Mouse (Mus musculus) heart, postnatal 0 days (tissue): ENCODE results near the gene Sinhcaf. TPM values are rescaled to one million over a fixed set of nuclear protein-coding genes. Genes with fewer than 3 reads are reported as not detected.

Experiments used
- ATAC-seq: fragments of 200-750 bp; cut with Nextera tagmentation; 2 replicates; pipeline ENCODE4 v1.8.0; 2017; ENCODE audit warnings: low read depth, moderate number of reproducible peaks, moderate library complexity; ENCODE audit not compliant: insufficient read depth
- DNase-seq: peaks from one replicate; pipeline ENCODE4 v3.0.0-alpha.2; 2016; ENCODE audit warnings: low spot score
- H3K27ac ChIP-seq: fragments of 300-500 bp; sonication (generic); 2 replicates; pipeline ENCODE4 v1.5.1; 2014; ENCODE audit warnings: low read depth, mild to moderate bottlenecking
- H3K27me3 ChIP-seq: fragments of 300-500 bp; sonication (generic); 2 replicates; pipeline ENCODE4 v1.6.1; 2014; ENCODE audit warnings: low read length, mixed read lengths; ENCODE audit not compliant: control insufficient read depth, insufficient read depth
- H3K36me3 ChIP-seq: fragments of 300-500 bp; sonication (generic); replicated peaks from 2 replicates; pipeline ENCODE4 v1.6.1; 2014; ENCODE audit warnings: low read length, mixed read lengths; ENCODE audit not compliant: control insufficient read depth, insufficient read depth
- H3K4me1 ChIP-seq: fragments of 300-500 bp; sonication (generic); 2 replicates; pipeline ENCODE4 v1.6.1; 2014; ENCODE audit warnings: antibody characterized with exemption; ENCODE audit not compliant: control insufficient read depth, insufficient read depth
- H3K4me2 ChIP-seq: fragments of 300-500 bp; sonication (generic); 2 replicates; pipeline ENCODE4 v1.6.1; 2014; ENCODE audit warnings: low read depth, mild to moderate bottlenecking, low read length, moderate library complexity
- H3K4me3 ChIP-seq: fragments of 300-500 bp; sonication (generic); 2 replicates; pipeline ENCODE4 v1.5.1; 2014; ENCODE audit warnings: low read depth, low read length
- H3K9ac ChIP-seq: fragments of 300-500 bp; sonication (generic); replicated peaks from 2 replicates; pipeline ENCODE4 v1.6.1; 2014; ENCODE audit warnings: low read depth, low read length, mixed read lengths
- H3K9me3 ChIP-seq: fragments of 300-500 bp; sonication (generic); replicated peaks from 2 replicates; pipeline ENCODE4 v1.6.1; 2016; ENCODE audit warnings: low read length; ENCODE audit not compliant: control insufficient read depth
- CTCF ChIP-seq: IDR thresholded peaks from 2 replicates; pipeline ENCODE4 v1.5.1; 2016; ENCODE audit warnings: antibody characterized with exemption, control low read depth, low read depth
- EP300 ChIP-seq: IDR thresholded peaks from 2 replicates; pipeline ENCODE4 v1.6.1; 2016; ENCODE audit warnings: antibody characterized with exemption, low read depth
- WGBS: fragments of 180-500 bp; shearing (Covaris S2); extraction: QIAGEN DNeasy Blood & Tissue Kit; methylation state at CpG from one replicate; pipeline ENCODE4 v1.1.7; 2014; 5-methylcytosine and 5-hydroxymethylcytosine counted together
- polyA plus RNA-seq: library from polyadenylated mRNA; unstranded; fragments of >200 nt; fragmentation: Nextera tagmentation; extraction: Ambion mirVana; gene quantifications from 2 replicates; pipeline ENCODE4 v1.2.1, GENCODE M21; 2015
- total RNA-seq: library from RNA; depleted of rRNA; stranded (reverse); fragments of >200 nt; gene quantifications from 2 replicates; pipeline ENCODE4 v1.2.3, GENCODE M21; 2014; ENCODE audit warnings: low replicate concordance

Gene Sinhcaf
- total and polyA plus RNA-seq, 2 experiments from 2014 or later, result 9.4 to 20.5 TPM

GRCm38 (mm10) chr6:148955641-148956420 is 9.6 kb upstream of the Sinhcaf start:
- Histone ChIP-seq H3K36me3 (no peaks in the 10 kb centered on the region), H3K9ac (no peak overlapping the region), H3K4me3 (no peak overlapping the region), H3K27ac (no peak overlapping the region), H3K4me1 (no peaks in the 10 kb centered on the region), H3K27me3 (no peaks in the 10 kb centered on the region), H3K4me2 (no peak overlapping the region), H3K9me3 (no peaks in the 10 kb centered on the region)
- TF ChIP-seq EP300 (no peak), CTCF (no peak)
- ATAC-seq (no peak), DNase-seq (no peak)

- Histone ChIP-seq H3K4me2 (peak overlapping the region; percentile 99), H3K4me3 (peak overlapping the region; percentile 90), H3K36me3 (no peaks in the 10 kb centered on the region), H3K9me3 (no peaks in the 10 kb centered on the region), H3K9ac (peak overlapping the region; percentile 92), H3K27me3 (no peaks in the 10 kb centered on the region), H3K4me1 (peaks cover 6% of the 10 kb centered on the region; the same call in 1 of the 2 replicates), H3K27ac (peak overlapping the region; percentile 67; the same call in 1 of the 2 replicates)
- 53% methylated on average over 11 of the region's 11 CpGs for WGBS
- ATAC-seq (no peak), DNase-seq (no peak)
- no peak for TF ChIP-seq CTCF
- TF ChIP-seq EP300, result no peak
Observed at GRCm38 (mm10) chr6:148946881-148947405, 676 bp upstream of the Sinhcaf start.

- ATAC-seq, result peak; percentile 14
- Histone ChIP-seq H3K4me3 (peak overlapping the region; percentile 90), H3K4me1 (peaks cover 6% of the 10 kb centered on the region; the same call in 1 of the 2 replicates), H3K9me3 (no peaks in the 10 kb centered on the region), H3K36me3 (no peaks in the 10 kb centered on the region), H3K4me2 (peak overlapping the region; percentile 99), H3K9ac (peak overlapping the region; percentile 92), H3K27ac (peak overlapping the region; percentile 90), H3K27me3 (no peaks in the 10 kb centered on the region)
- no peak for DNase-seq
- no peak for TF ChIP-seq EP300
- no peak for TF ChIP-seq CTCF
- WGBS, result under 1% methylated on average over 72 of the region's 75 CpGs
Observed at GRCm38 (mm10) chr6:148945509-148946408, 508 bp downstream of the Sinhcaf start.

GRCm38 (mm10) chr6:148944767-148945508 is 1.3 kb downstream of the Sinhcaf start:
- peak; percentile 73 for ATAC-seq
- Histone ChIP-seq H3K9me3 (no peaks in the 10 kb centered on the region), H3K27ac (peak overlapping the region; percentile 90), H3K4me3 (peak overlapping the region; percentile 90), H3K27me3 (no peaks in the 10 kb centered on the region), H3K4me2 (peak overlapping the region; percentile 99), H3K36me3 (no peaks in the 10 kb centered on the region), H3K4me1 (peaks cover 6% of the 10 kb centered on the region; the same call in 1 of the 2 replicates), H3K9ac (peak overlapping the region; percentile 92)
- WGBS, result under 1% methylated on average over 92 of the region's 92 CpGs
- DNase-seq, result peak; percentile 58
- TF ChIP-seq EP300 (no peak), CTCF (no peak)

GRCm38 (mm10) chr6:148944344-148944766 is 1.9 kb downstream of the Sinhcaf start:
- under 1% methylated on average over 30 of the region's 30 CpGs for WGBS
- ATAC-seq, result no peak

More at GRCm38 (mm10) chr6:148944344-148944766, 1.9 kb downstream of the Sinhcaf start:
- DNase-seq, result no peak
- H3K27ac ChIP-seq, result peak overlapping the region; percentile 90
- TF ChIP-seq CTCF (no peak), EP300 (no peak)
- no peaks in the 10 kb centered on the region for H3K36me3 ChIP-seq
- no peaks in the 10 kb centered on the region for H3K9me3 ChIP-seq
- no peaks in the 10 kb centered on the region for H3K27me3 ChIP-seq
- H3K4me3 ChIP-seq, result peak overlapping the region; percentile 90
- H3K9ac ChIP-seq, result peak overlapping the region; percentile 92
- peaks cover 6% of the 10 kb centered on the region; the same call in 1 of the 2 replicates for H3K4me1 ChIP-seq
- H3K4me2 ChIP-seq, result peak overlapping the region; percentile 99
